Mouse (Mus musculus): Measurements from ENCODE around the gene Shroom3. TPM values are rescaled to one million over a fixed set of nuclear protein-coding genes. Genes with fewer than 3 reads are reported as not detected.
A peak's percentile ranks its signal among the peaks of the same experiment; 100 is the strongest.

Gene Shroom3
- polyA plus RNA-seq, 1 experiment from 2014 or later, result 1.5 TPM

GRCm38 (mm10) chr5:92959708-92960107 lies 276.5 kb downstream of the Shroom3 start:
- H3K9me3 ChIP-seq (ENCODE audit: control insufficient read depth, low read length), result no peaks in the 10 kb centered on the region
- no peaks in the 10 kb centered on the region for H3K4me1 ChIP-seq (ENCODE audit: control insufficient read depth, insufficient read depth, low read length)
- no peak overlapping the region for H3K4me3 ChIP-seq (replicated peaks; ENCODE audit: low read depth, low read length)
- H3K36me3 ChIP-seq (ENCODE audit: control insufficient read depth, insufficient read depth, low read length), result peaks cover 9% of the 10 kb centered on the region; the same call in 1 of the 2 replicates
- H3K9ac ChIP-seq (replicated peaks; ENCODE audit: low read length), result no peak overlapping the region
- no peak for DNase-seq
- no peak overlapping the region for H3K27ac ChIP-seq (replicated peaks; ENCODE audit: low read depth, low read length)
- no peak overlapping the region for H3K4me2 ChIP-seq (ENCODE audit: low read length)
- WGBS, result 85% methylated on average over 9 of the region's 9 CpGs
- ATAC-seq (ENCODE audit: low FRiP score, low TSS enrichment), result no peak
- no peaks in the 10 kb centered on the region for H3K27me3 ChIP-seq (ENCODE audit: control insufficient read depth, insufficient read depth, low read length)

- ATAC-seq (ENCODE audit: low FRiP score, low TSS enrichment) (no peak), DNase-seq (no peak)
- 77% methylated on average over 11 of the region's 11 CpGs for WGBS
- H3K4me3 ChIP-seq (replicated peaks; ENCODE audit: low read depth, low read length), result no peak overlapping the region
- H3K9ac ChIP-seq (replicated peaks; ENCODE audit: low read length), result no peak overlapping the region
- no peaks in the 10 kb centered on the region for H3K27me3 ChIP-seq (ENCODE audit: control insufficient read depth, insufficient read depth, low read length)
- H3K36me3 ChIP-seq (ENCODE audit: control insufficient read depth, insufficient read depth, low read length), result peaks cover 10% of the 10 kb centered on the region; the same call in 1 of the 2 replicates
- H3K4me1 ChIP-seq (ENCODE audit: control insufficient read depth, insufficient read depth, low read length), result no peaks in the 10 kb centered on the region
- H3K4me2 ChIP-seq (ENCODE audit: low read length), result no peak overlapping the region
- no peak overlapping the region for H3K27ac ChIP-seq (replicated peaks; ENCODE audit: low read depth, low read length)
- H3K9me3 ChIP-seq (ENCODE audit: control insufficient read depth, low read length), result no peaks in the 10 kb centered on the region
Measured at GRCm38 (mm10) chr5:92961353-92961752, 278.1 kb downstream of the Shroom3 start.

- H3K4me2 ChIP-seq (ENCODE audit: low read length), result no peak overlapping the region
- peaks cover 10% of the 10 kb centered on the region; the same call in 1 of the 2 replicates for H3K36me3 ChIP-seq (ENCODE audit: control insufficient read depth, insufficient read depth, low read length)
- no peak overlapping the region for H3K4me3 ChIP-seq (replicated peaks; ENCODE audit: low read depth, low read length)
- H3K9me3 ChIP-seq (ENCODE audit: control insufficient read depth, low read length), result no peaks in the 10 kb centered on the region
- no peaks in the 10 kb centered on the region for H3K27me3 ChIP-seq (ENCODE audit: control insufficient read depth, insufficient read depth, low read length)
- ATAC-seq (ENCODE audit: low FRiP score, low TSS enrichment) (no peak), DNase-seq (no peak)
- H3K4me1 ChIP-seq (ENCODE audit: control insufficient read depth, insufficient read depth, low read length), result no peaks in the 10 kb centered on the region
- H3K27ac ChIP-seq (replicated peaks; ENCODE audit: low read depth, low read length), result no peak overlapping the region
- no peak overlapping the region for H3K9ac ChIP-seq (replicated peaks; ENCODE audit: low read length)
- 81% methylated on average over 7 of the region's 7 CpGs for WGBS
Measured at GRCm38 (mm10) chr5:92961770-92962231, 278.6 kb downstream of the Shroom3 start.

- no peak overlapping the region for H3K4me2 ChIP-seq (ENCODE audit: low read length)
- no peaks in the 10 kb centered on the region for H3K4me1 ChIP-seq (ENCODE audit: control insufficient read depth, insufficient read depth, low read length)
- no peak overlapping the region for H3K4me3 ChIP-seq (replicated peaks; ENCODE audit: low read depth, low read length)
- H3K36me3 ChIP-seq (ENCODE audit: control insufficient read depth, insufficient read depth, low read length), result peaks cover 10% of the 10 kb centered on the region; the same call in 1 of the 2 replicates
- WGBS, result 91% methylated on average over 13 of the region's 13 CpGs
- no peak for DNase-seq
- no peak overlapping the region for H3K27ac ChIP-seq (replicated peaks; ENCODE audit: low read depth, low read length)
- no peak overlapping the region for H3K9ac ChIP-seq (replicated peaks; ENCODE audit: low read length)
- H3K27me3 ChIP-seq (ENCODE audit: control insufficient read depth, insufficient read depth, low read length), result no peaks in the 10 kb centered on the region
- no peak for ATAC-seq (ENCODE audit: low FRiP score, low TSS enrichment)
- H3K9me3 ChIP-seq (ENCODE audit: control insufficient read depth, low read length), result no peaks in the 10 kb centered on the region
Measured at GRCm38 (mm10) chr5:92964691-92965090, 281.5 kb downstream of the Shroom3 start.

GRCm38 (mm10) chr5:92967143-92967542 lies 283.9 kb downstream of the Shroom3 start:
- no peak for ATAC-seq (ENCODE audit: low FRiP score, low TSS enrichment)
- DNase-seq, result no peak
- Histone ChIP-seq H3K9ac (replicated peaks; ENCODE audit: low read length) (no peak overlapping the region), H3K4me2 (ENCODE audit: low read length) (no peak overlapping the region), H3K9me3 (ENCODE audit: control insufficient read depth, low read length) (no peaks in the 10 kb centered on the region), H3K27me3 (ENCODE audit: control insufficient read depth, insufficient read depth, low read length) (no peaks in the 10 kb centered on the region), H3K36me3 (ENCODE audit: control insufficient read depth, insufficient read depth, low read length) (peaks cover 8% of the 10 kb centered on the region; the same call in 1 of the 2 replicates), H3K27ac (replicated peaks; ENCODE audit: low read depth, low read length) (no peak overlapping the region), H3K4me1 (ENCODE audit: control insufficient read depth, insufficient read depth, low read length) (no peaks in the 10 kb centered on the region), H3K4me3 (replicated peaks; ENCODE audit: low read depth, low read length) (no peak overlapping the region)
- WGBS, result 86% methylated on average over 8 of the region's 9 CpGs

GRCm38 (mm10) chr5:92967906-92968305 lies 284.7 kb downstream of the Shroom3 start:
- H3K9me3 ChIP-seq (ENCODE audit: control insufficient read depth, low read length), result no peaks in the 10 kb centered on the region
- no peak overlapping the region for H3K9ac ChIP-seq (replicated peaks; ENCODE audit: low read length)
- peaks cover 7% of the 10 kb centered on the region; the same call in 1 of the 2 replicates for H3K36me3 ChIP-seq (ENCODE audit: control insufficient read depth, insufficient read depth, low read length)
- ATAC-seq (ENCODE audit: low FRiP score, low TSS enrichment), result no peak
- 93% methylated on average over 3 of the region's 3 CpGs for WGBS
- H3K4me2 ChIP-seq (ENCODE audit: low read length), result no peak overlapping the region
- no peak overlapping the region for H3K4me3 ChIP-seq (replicated peaks; ENCODE audit: low read depth, low read length)
- no peak overlapping the region for H3K27ac ChIP-seq (replicated peaks; ENCODE audit: low read depth, low read length)
- no peaks in the 10 kb centered on the region for H3K4me1 ChIP-seq (ENCODE audit: control insufficient read depth, insufficient read depth, low read length)
- H3K27me3 ChIP-seq (ENCODE audit: control insufficient read depth, insufficient read depth, low read length), result no peaks in the 10 kb centered on the region
- DNase-seq, result no peak

GRCm38 (mm10) chr5:92969443-92969842 lies 286.2 kb downstream of the Shroom3 start:
- 85% methylated on average over 8 of the region's 8 CpGs for WGBS
- H3K9me3 ChIP-seq (ENCODE audit: control insufficient read depth, low read length), result no peaks in the 10 kb centered on the region
- no peak for DNase-seq

GRCm38 (mm10) chr5:92969926-92970325 lies 286.7 kb downstream of the Shroom3 start:
- no peak for ATAC-seq (ENCODE audit: low FRiP score, low TSS enrichment)
- no peak for DNase-seq
- Histone ChIP-seq H3K27me3 (ENCODE audit: control insufficient read depth, insufficient read depth, low read length) (no peaks in the 10 kb centered on the region), H3K4me3 (replicated peaks; ENCODE audit: low read depth, low read length) (no peak overlapping the region), H3K27ac (replicated peaks; ENCODE audit: low read depth, low read length) (no peak overlapping the region), H3K4me1 (ENCODE audit: control insufficient read depth, insufficient read depth, low read length) (no peaks in the 10 kb centered on the region), H3K36me3 (ENCODE audit: control insufficient read depth, insufficient read depth, low read length) (no peaks in the 10 kb centered on the region; the same call in 1 of the 2 replicates), H3K4me2 (ENCODE audit: low read length) (no peak overlapping the region), H3K9me3 (ENCODE audit: control insufficient read depth, low read length) (no peaks in the 10 kb centered on the region), H3K9ac (replicated peaks; ENCODE audit: low read length) (no peak overlapping the region)
- 81% methylated on average over 2 of the region's 2 CpGs for WGBS

More at GRCm38 (mm10) chr5:92969443-92969842, 286.2 kb downstream of the Shroom3 start:
- no peak for ATAC-seq (ENCODE audit: low FRiP score, low TSS enrichment)
- Histone ChIP-seq H3K27me3 (ENCODE audit: control insufficient read depth, insufficient read depth, low read length) (no peaks in the 10 kb centered on the region), H3K4me3 (replicated peaks; ENCODE audit: low read depth, low read length) (no peak overlapping the region), H3K4me2 (ENCODE audit: low read length) (no peak overlapping the region), H3K27ac (replicated peaks; ENCODE audit: low read depth, low read length) (no peak overlapping the region), H3K36me3 (ENCODE audit: control insufficient read depth, insufficient read depth, low read length) (peaks cover 4% of the 10 kb centered on the region; the same call in 1 of the 2 replicates), H3K9ac (replicated peaks; ENCODE audit: low read length) (no peak overlapping the region), H3K4me1 (ENCODE audit: control insufficient read depth, insufficient read depth, low read length) (no peaks in the 10 kb centered on the region)

- H3K9ac ChIP-seq (replicated peaks; ENCODE audit: low read length), result no peak overlapping the region
- DNase-seq (peak; percentile 63), ATAC-seq (ENCODE audit: low FRiP score, low TSS enrichment) (no peak)
- H3K4me1 ChIP-seq (ENCODE audit: control insufficient read depth, insufficient read depth, low read length), result no peaks in the 10 kb centered on the region
- H3K4me3 ChIP-seq (replicated peaks; ENCODE audit: low read depth, low read length), result no peak overlapping the region
- H3K27ac ChIP-seq (replicated peaks; ENCODE audit: low read depth, low read length), result no peak overlapping the region
- no peaks in the 10 kb centered on the region for H3K27me3 ChIP-seq (ENCODE audit: control insufficient read depth, insufficient read depth, low read length)
- no peaks in the 10 kb centered on the region; the same call in 1 of the 2 replicates for H3K36me3 ChIP-seq (ENCODE audit: control insufficient read depth, insufficient read depth, low read length)
- WGBS, result 35% methylated on average over 7 of the region's 7 CpGs
- no peak overlapping the region for H3K4me2 ChIP-seq (ENCODE audit: low read length)
- no peaks in the 10 kb centered on the region for H3K9me3 ChIP-seq (ENCODE audit: control insufficient read depth, low read length)
Measured at GRCm38 (mm10) chr5:92970480-92970879, 287.2 kb downstream of the Shroom3 start.

All from midbrain, embryonic 14.5 days (tissue).